Mouse (Mus musculus): Measurements from ENCODE around the gene Mapkbp1. TPM values are rescaled to one million over a fixed set of nuclear protein-coding genes. Genes with fewer than 3 reads are reported as not detected.

The Mapkbp1 gene
- polyA plus RNA-seq, 1 experiment = 7.5 TPM

- Histone ChIP-seq H3K4me1 (ENCODE audit: control insufficient read depth, insufficient read depth, low read length) (peaks cover 14% of the 10 kb centered on the region), H3K27ac (ENCODE audit: insufficient read depth, low read depth, low read length) (peak within 1 kb of the TSS; percentile 51), H3K4me3 (ENCODE audit: insufficient read depth, low read length) (peak within 1 kb of the TSS; percentile 94)
- no peak for TF ChIP-seq CTCF (IDR thresholded peaks at IDR 0.05; ENCODE audit: low read depth, low read length)
- TF ChIP-seq POLR2A (IDR thresholded peaks at IDR 0.05; ENCODE audit: borderline replicate concordance, low read depth, low read length) = no peak; the same call in 1 of the 2 replicates
Measured at GRCm38 (mm10) chr2:120026984-120027949, 54.8 kb downstream of the Mapkbp1 start, which contains the start of the genes Jmjd7 and Gm28042. Gene Jmjd7, plus strand, starts transcription at chr2:120027483. Gene Gm28042, plus strand, starts transcription at chr2:120027493.

GRCm38 (mm10) chr2:120027950-120028331, 55.4 kb downstream of the Mapkbp1 start:
- H3K27ac ChIP-seq (ENCODE audit: insufficient read depth, low read depth, low read length) = no peak overlapping the region

GRCm38 (mm10) chr2:120030380-120030779, 57.9 kb downstream of the Mapkbp1 start:
- H3K4me3 ChIP-seq (ENCODE audit: insufficient read depth, low read length) = no peak overlapping the region
- H3K4me1 ChIP-seq (ENCODE audit: control insufficient read depth, insufficient read depth, low read length) = peaks cover 14% of the 10 kb centered on the region
- TF ChIP-seq POLR2A (IDR thresholded peaks at IDR 0.05; ENCODE audit: borderline replicate concordance, low read depth, low read length) (no peak), CTCF (IDR thresholded peaks at IDR 0.05; ENCODE audit: low read depth, low read length) (no peak)
- no peak overlapping the region for H3K27ac ChIP-seq (ENCODE audit: insufficient read depth, low read depth, low read length)

More at GRCm38 (mm10) chr2:120027950-120028331, 55.4 kb downstream of the Mapkbp1 start:
- TF ChIP-seq POLR2A (IDR thresholded peaks at IDR 0.05; ENCODE audit: borderline replicate concordance, low read depth, low read length) = no peak
- no peak for TF ChIP-seq CTCF (IDR thresholded peaks at IDR 0.05; ENCODE audit: low read depth, low read length)
- Histone ChIP-seq H3K4me1 (ENCODE audit: control insufficient read depth, insufficient read depth, low read length) (peaks cover 14% of the 10 kb centered on the region), H3K4me3 (ENCODE audit: insufficient read depth, low read length) (peak overlapping the region; percentile 94)

- TF ChIP-seq POLR2A (IDR thresholded peaks at IDR 0.05; ENCODE audit: borderline replicate concordance, low read depth, low read length) (no peak), CTCF (IDR thresholded peaks at IDR 0.05; ENCODE audit: low read depth, low read length) (no peak)
- no peak within 1 kb of the TSS for H3K4me3 ChIP-seq (ENCODE audit: insufficient read depth, low read length)
- peaks cover 14% of the 10 kb centered on the region for H3K4me1 ChIP-seq (ENCODE audit: control insufficient read depth, insufficient read depth, low read length)
- H3K27ac ChIP-seq (ENCODE audit: insufficient read depth, low read depth, low read length) = no peak within 1 kb of the TSS
Measured at GRCm38 (mm10) chr2:120032726-120033467, 60.4 kb downstream of the Mapkbp1 start, which contains the start of gene Pla2g4b. Gene Pla2g4b, plus strand, starts transcription at chr2:120033417.

GRCm38 (mm10) chr2:120033726-120034125, 61.2 kb downstream of the Mapkbp1 start:
- no peak for TF ChIP-seq POLR2A (IDR thresholded peaks at IDR 0.05; ENCODE audit: borderline replicate concordance, low read depth, low read length)
- TF ChIP-seq CTCF (IDR thresholded peaks at IDR 0.05; ENCODE audit: low read depth, low read length) = no peak
- no peak overlapping the region for H3K27ac ChIP-seq (ENCODE audit: insufficient read depth, low read depth, low read length)
- no peak overlapping the region for H3K4me3 ChIP-seq (ENCODE audit: insufficient read depth, low read length)
- H3K4me1 ChIP-seq (ENCODE audit: control insufficient read depth, insufficient read depth, low read length) = peaks cover 6% of the 10 kb centered on the region; the same call in 1 of the 2 replicates

GRCm38 (mm10) chr2:120037744-120038143, 65.2 kb downstream of the Mapkbp1 start:
- peaks cover 6% of the 10 kb centered on the region; the same call in 1 of the 2 replicates for H3K4me1 ChIP-seq (ENCODE audit: control insufficient read depth, insufficient read depth, low read length)
- TF ChIP-seq CTCF (IDR thresholded peaks at IDR 0.05; ENCODE audit: low read depth, low read length) (no peak), POLR2A (IDR thresholded peaks at IDR 0.05; ENCODE audit: borderline replicate concordance, low read depth, low read length) (no peak)
- H3K4me3 ChIP-seq (ENCODE audit: insufficient read depth, low read length) = no peak overlapping the region
- H3K27ac ChIP-seq (ENCODE audit: insufficient read depth, low read depth, low read length) = no peak overlapping the region

- Histone ChIP-seq H3K4me3 (ENCODE audit: insufficient read depth, low read length) (no peak overlapping the region), H3K4me1 (ENCODE audit: control insufficient read depth, insufficient read depth, low read length) (peaks cover 6% of the 10 kb centered on the region; the same call in 1 of the 2 replicates), H3K27ac (ENCODE audit: insufficient read depth, low read depth, low read length) (no peak overlapping the region)
- no peak for TF ChIP-seq POLR2A (IDR thresholded peaks at IDR 0.05; ENCODE audit: borderline replicate concordance, low read depth, low read length)
- TF ChIP-seq CTCF (IDR thresholded peaks at IDR 0.05; ENCODE audit: low read depth, low read length) = no peak
Measured at GRCm38 (mm10) chr2:120040991-120041390, 68.5 kb downstream of the Mapkbp1 start.

GRCm38 (mm10) chr2:120044101-120044603, 71.7 kb downstream of the Mapkbp1 start:
- TF ChIP-seq CTCF (IDR thresholded peaks at IDR 0.05; ENCODE audit: low read depth, low read length) (no peak), POLR2A (IDR thresholded peaks at IDR 0.05; ENCODE audit: borderline replicate concordance, low read depth, low read length) (no peak)
- no peak overlapping the region for H3K27ac ChIP-seq (ENCODE audit: insufficient read depth, low read depth, low read length)
- H3K4me1 ChIP-seq (ENCODE audit: control insufficient read depth, insufficient read depth, low read length) = no peaks in the 10 kb centered on the region
- no peak overlapping the region for H3K4me3 ChIP-seq (ENCODE audit: insufficient read depth, low read length)

GRCm38 (mm10) chr2:120044676-120045075, 72.2 kb downstream of the Mapkbp1 start:
- TF ChIP-seq CTCF (IDR thresholded peaks at IDR 0.05; ENCODE audit: low read depth, low read length) (no peak), POLR2A (IDR thresholded peaks at IDR 0.05; ENCODE audit: borderline replicate concordance, low read depth, low read length) (no peak)
- H3K4me1 ChIP-seq (ENCODE audit: control insufficient read depth, insufficient read depth, low read length) = no peaks in the 10 kb centered on the region
- H3K4me3 ChIP-seq (ENCODE audit: insufficient read depth, low read length) = no peak overlapping the region
- no peak overlapping the region for H3K27ac ChIP-seq (ENCODE audit: insufficient read depth, low read depth, low read length)

Measured in bone marrow macrophage, adult 2 months (primary cell).